Mouse (Mus musculus): ENCODE results near the gene Bcl2l10. TPM values are rescaled to one million over a fixed set of nuclear protein-coding genes. Genes with fewer than 3 reads are reported as not detected.
"Not testable (repeated sequence)": the region's sequence is repeated elsewhere in the genome, so short reads cannot be mapped to it uniquely, and the experiment has no call there.

The Bcl2l10 gene
- polyA plus RNA-seq, 1 experiment from 2014 or later = not detected

DNA sequence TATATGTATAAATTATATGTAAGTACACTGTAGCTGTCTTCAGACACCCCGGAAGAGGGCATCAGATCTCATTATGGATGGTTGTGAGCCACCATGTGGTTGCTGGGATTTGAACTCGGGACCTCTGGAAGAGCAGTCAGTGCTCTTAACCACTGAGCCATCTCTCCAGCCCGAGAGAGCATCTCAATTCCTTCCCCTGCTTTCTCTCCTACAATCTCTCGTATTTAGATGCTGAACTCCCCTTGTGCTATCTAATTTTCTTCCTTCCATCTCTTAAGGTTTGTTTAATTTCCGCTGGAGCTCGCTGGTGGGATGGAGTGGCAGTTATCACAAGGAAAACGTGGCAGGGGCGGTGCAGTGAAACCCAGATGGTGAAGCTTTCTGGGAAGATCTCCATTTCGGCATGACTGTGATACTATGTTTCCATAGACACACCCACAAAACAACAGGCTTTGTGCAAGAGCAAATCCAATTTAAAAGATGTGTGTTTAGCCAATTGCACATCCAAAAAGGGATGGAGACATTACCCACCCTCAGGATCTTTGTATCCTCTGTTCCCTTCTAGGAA lies 9.6 kb downstream of the Bcl2l10 start:
- no peak overlapping the region for H3K27ac ChIP-seq (ENCODE audit: low read depth)
- H3K4me1 ChIP-seq (replicated peaks; ENCODE audit: control insufficient read depth, insufficient read depth, low read length) = no peaks in the 10 kb centered on the region
- DNase-seq (ENCODE audit: low spot score) (no peak), ATAC-seq (replicated peaks; ENCODE audit: low FRiP score, low TSS enrichment, low read depth) (no peak)
- H3K27me3 ChIP-seq (replicated peaks; ENCODE audit: control insufficient read depth, insufficient read depth, low read length) = no peaks in the 10 kb centered on the region
- 78% methylated on average over 9 of the region's 9 CpGs for WGBS
- no peaks in the 10 kb centered on the region for H3K36me3 ChIP-seq (ENCODE audit: control insufficient read depth, insufficient read depth, low read length)
- no peak overlapping the region for H3K4me2 ChIP-seq (ENCODE audit: low read length)
- H3K9ac ChIP-seq (ENCODE audit: low read length) = no peak overlapping the region
- H3K4me3 ChIP-seq (ENCODE audit: low read depth, low read length) = no peak overlapping the region
- H3K9me3 ChIP-seq (ENCODE audit: control insufficient read depth, low read length) = no peaks in the 10 kb centered on the region

DNA sequence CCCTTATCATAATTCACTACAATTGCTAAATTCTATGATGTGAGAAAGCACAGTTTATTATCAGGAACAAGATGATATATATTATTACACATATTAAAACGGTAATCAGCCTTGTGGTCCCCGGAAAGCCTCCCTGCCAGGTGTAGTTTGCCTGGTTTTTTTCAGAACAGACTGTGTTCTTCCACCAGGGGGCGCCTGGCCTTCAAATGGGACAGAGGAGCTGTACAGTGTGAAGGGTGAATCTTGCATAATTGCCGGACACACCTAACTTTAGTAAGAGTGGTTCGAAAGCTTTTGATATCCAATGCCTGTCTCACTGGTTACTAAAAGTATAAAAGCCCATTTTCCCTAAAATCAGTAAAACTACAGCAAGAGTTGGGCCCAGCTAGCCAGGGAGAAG lies 14.1 kb downstream of the Bcl2l10 start:
- H3K4me2 ChIP-seq (ENCODE audit: low read length) = no peak overlapping the region
- DNase-seq (ENCODE audit: low spot score) = peak; percentile 86
- no peak overlapping the region for H3K27ac ChIP-seq (ENCODE audit: low read depth)
- no peaks in the 10 kb centered on the region for H3K27me3 ChIP-seq (replicated peaks; ENCODE audit: control insufficient read depth, insufficient read depth, low read length)
- H3K4me1 ChIP-seq (replicated peaks; ENCODE audit: control insufficient read depth, insufficient read depth, low read length) = no peaks in the 10 kb centered on the region
- H3K4me3 ChIP-seq (ENCODE audit: low read depth, low read length) = no peak overlapping the region
- H3K9ac ChIP-seq (ENCODE audit: low read length) = no peak overlapping the region
- H3K36me3 ChIP-seq (ENCODE audit: control insufficient read depth, insufficient read depth, low read length) = no peaks in the 10 kb centered on the region
- WGBS = 30% methylated on average over 5 of the region's 5 CpGs
- ATAC-seq (replicated peaks; ENCODE audit: low FRiP score, low TSS enrichment, low read depth) = no peak
- no peaks in the 10 kb centered on the region for H3K9me3 ChIP-seq (ENCODE audit: control insufficient read depth, low read length)

DNA sequence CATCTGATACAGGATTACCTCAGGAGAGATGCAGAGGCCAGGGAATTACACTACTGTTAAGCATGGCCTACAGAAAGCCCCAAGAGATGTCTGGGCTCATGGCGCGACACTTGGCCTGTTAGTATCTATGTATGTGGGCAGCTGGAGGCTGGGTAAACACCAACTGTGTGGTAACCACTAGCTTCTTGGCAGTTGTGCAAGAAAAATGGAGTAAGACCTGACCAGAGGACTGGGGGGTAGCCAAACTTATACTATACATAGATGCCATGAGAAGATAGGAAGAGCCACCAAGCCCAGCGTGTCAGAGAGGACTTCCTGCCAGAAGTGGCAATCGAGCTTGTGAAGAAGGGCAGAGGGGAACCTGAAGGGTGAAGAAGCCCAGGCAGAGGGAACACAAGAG lies 14.6 kb downstream of the Bcl2l10 start:
- Histone ChIP-seq H3K9ac (ENCODE audit: low read length) (no peak overlapping the region), H3K4me1 (replicated peaks; ENCODE audit: control insufficient read depth, insufficient read depth, low read length) (no peaks in the 10 kb centered on the region), H3K36me3 (ENCODE audit: control insufficient read depth, insufficient read depth, low read length) (no peaks in the 10 kb centered on the region), H3K9me3 (ENCODE audit: control insufficient read depth, low read length) (no peaks in the 10 kb centered on the region), H3K27ac (ENCODE audit: low read depth) (no peak overlapping the region), H3K4me2 (ENCODE audit: low read length) (no peak overlapping the region), H3K4me3 (ENCODE audit: low read depth, low read length) (no peak overlapping the region), H3K27me3 (replicated peaks; ENCODE audit: control insufficient read depth, insufficient read depth, low read length) (no peaks in the 10 kb centered on the region)
- no peak for DNase-seq (ENCODE audit: low spot score)
- WGBS = 84% methylated on average over 4 of the region's 4 CpGs
- no peak for ATAC-seq (replicated peaks; ENCODE audit: low FRiP score, low TSS enrichment, low read depth)

DNA sequence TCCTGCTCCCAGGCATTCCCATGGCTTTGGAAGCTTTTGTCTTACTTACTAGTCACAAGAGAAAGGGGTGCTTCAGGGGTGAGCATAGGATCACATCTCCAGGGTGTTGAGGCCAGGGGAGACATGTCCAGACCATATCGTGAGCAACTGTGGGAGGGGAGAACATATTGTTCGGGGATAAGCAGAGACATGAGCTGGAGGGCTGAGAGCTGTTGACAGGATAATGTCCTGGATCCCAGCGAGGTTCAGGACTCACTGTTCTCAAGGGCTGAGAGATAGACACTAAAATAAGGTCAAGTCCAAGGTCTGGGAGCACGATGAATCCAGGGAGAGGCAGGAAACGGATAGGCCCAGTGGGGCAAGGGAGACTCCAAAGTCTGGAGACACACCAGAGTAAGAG lies 15.4 kb downstream of the Bcl2l10 start:
- no peak overlapping the region for H3K4me2 ChIP-seq (ENCODE audit: low read length)
- ATAC-seq (replicated peaks; ENCODE audit: low FRiP score, low TSS enrichment, low read depth) = no peak
- WGBS = 79% methylated on average over 5 of the region's 5 CpGs
- H3K27ac ChIP-seq (ENCODE audit: low read depth) = no peak overlapping the region
- DNase-seq (ENCODE audit: low spot score) = no peak
- no peaks in the 10 kb centered on the region for H3K27me3 ChIP-seq (replicated peaks; ENCODE audit: control insufficient read depth, insufficient read depth, low read length)
- no peak overlapping the region for H3K4me3 ChIP-seq (ENCODE audit: low read depth, low read length)
- H3K9ac ChIP-seq (ENCODE audit: low read length) = no peak overlapping the region
- H3K4me1 ChIP-seq (replicated peaks; ENCODE audit: control insufficient read depth, insufficient read depth, low read length) = no peaks in the 10 kb centered on the region
- no peaks in the 10 kb centered on the region for H3K9me3 ChIP-seq (ENCODE audit: control insufficient read depth, low read length)
- no peaks in the 10 kb centered on the region for H3K36me3 ChIP-seq (ENCODE audit: control insufficient read depth, insufficient read depth, low read length)

GRCm38 (mm10) chr9:75363702-75364101 lies 16.1 kb downstream of the Bcl2l10 start:
- not testable (repeated sequence) for ATAC-seq (replicated peaks; ENCODE audit: low FRiP score, low TSS enrichment, low read depth); H3K9ac ChIP-seq (ENCODE audit: low read length); H3K9me3 ChIP-seq (ENCODE audit: control insufficient read depth, low read length); DNase-seq (ENCODE audit: low spot score); H3K4me1 ChIP-seq (replicated peaks; ENCODE audit: control insufficient read depth, insufficient read depth, low read length); H3K4me2 ChIP-seq (ENCODE audit: low read length); H3K27me3 ChIP-seq (replicated peaks; ENCODE audit: control insufficient read depth, insufficient read depth, low read length); H3K36me3 ChIP-seq (ENCODE audit: control insufficient read depth, insufficient read depth, low read length); H3K27ac ChIP-seq (ENCODE audit: low read depth); H3K4me3 ChIP-seq (ENCODE audit: low read depth, low read length)
- WGBS = 71% methylated on average over 7 of the region's 7 CpGs

- no peaks in the 10 kb centered on the region for H3K27me3 ChIP-seq (replicated peaks; ENCODE audit: control insufficient read depth, insufficient read depth, low read length)
- no peak for ATAC-seq (replicated peaks; ENCODE audit: low FRiP score, low TSS enrichment, low read depth)
- no peaks in the 10 kb centered on the region for H3K36me3 ChIP-seq (ENCODE audit: control insufficient read depth, insufficient read depth, low read length)
- H3K9me3 ChIP-seq (ENCODE audit: control insufficient read depth, low read length) = no peaks in the 10 kb centered on the region
- H3K4me3 ChIP-seq (ENCODE audit: low read depth, low read length) = no peak overlapping the region
- DNase-seq (ENCODE audit: low spot score) = no peak
- WGBS = 76% methylated on average over 3 of the region's 4 CpGs
- no peaks in the 10 kb centered on the region for H3K4me1 ChIP-seq (replicated peaks; ENCODE audit: control insufficient read depth, insufficient read depth, low read length)
- H3K27ac ChIP-seq (ENCODE audit: low read depth) = no peak overlapping the region
- no peak overlapping the region for H3K9ac ChIP-seq (ENCODE audit: low read length)
- H3K4me2 ChIP-seq (ENCODE audit: low read length) = no peak overlapping the region
Observed at GRCm38 (mm10) chr9:75365195-75365594, 17.6 kb downstream of the Bcl2l10 start.

DNA sequence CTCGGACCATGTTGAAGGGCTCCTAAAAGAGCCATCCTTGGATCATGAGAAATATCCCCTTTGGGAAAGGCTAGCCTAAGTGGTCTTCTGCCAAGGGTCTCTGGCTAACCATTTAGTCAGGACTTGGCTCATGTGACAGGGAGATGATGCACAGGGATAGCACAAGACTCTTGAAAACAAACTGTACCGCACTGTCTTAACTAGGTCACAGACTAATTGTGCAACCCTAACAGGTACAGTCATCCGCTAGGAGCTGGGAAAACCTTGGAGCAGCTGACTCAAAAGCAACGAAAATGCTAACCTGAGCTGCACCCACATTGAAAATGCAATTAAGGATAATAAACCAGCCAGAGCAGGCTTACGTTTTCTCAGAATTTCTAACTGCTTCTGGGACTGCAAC lies 18.6 kb downstream of the Bcl2l10 start:
- Histone ChIP-seq H3K4me1 (replicated peaks; ENCODE audit: control insufficient read depth, insufficient read depth, low read length) (no peaks in the 10 kb centered on the region), H3K36me3 (ENCODE audit: control insufficient read depth, insufficient read depth, low read length) (no peaks in the 10 kb centered on the region), H3K27me3 (replicated peaks; ENCODE audit: control insufficient read depth, insufficient read depth, low read length) (no peaks in the 10 kb centered on the region), H3K9me3 (ENCODE audit: control insufficient read depth, low read length) (no peaks in the 10 kb centered on the region), H3K4me2 (ENCODE audit: low read length) (no peak overlapping the region), H3K27ac (ENCODE audit: low read depth) (no peak overlapping the region), H3K9ac (ENCODE audit: low read length) (no peak overlapping the region), H3K4me3 (ENCODE audit: low read depth, low read length) (no peak overlapping the region)
- ATAC-seq (replicated peaks; ENCODE audit: low FRiP score, low TSS enrichment, low read depth) (no peak), DNase-seq (ENCODE audit: low spot score) (no peak)
- 61% methylated on average over 5 of the region's 5 CpGs for WGBS

GRCm38 (mm10) chr9:75368779-75369178 lies 21.2 kb downstream of the Bcl2l10 start:
- H3K27ac ChIP-seq (ENCODE audit: low read depth) = no peak overlapping the region
- H3K4me3 ChIP-seq (ENCODE audit: low read depth, low read length) = no peak overlapping the region
- H3K9me3 ChIP-seq (ENCODE audit: control insufficient read depth, low read length) = no peaks in the 10 kb centered on the region
- no peak for ATAC-seq (replicated peaks; ENCODE audit: low FRiP score, low TSS enrichment, low read depth)
- H3K36me3 ChIP-seq (ENCODE audit: control insufficient read depth, insufficient read depth, low read length) = no peaks in the 10 kb centered on the region
- H3K4me2 ChIP-seq (ENCODE audit: low read length) = no peak overlapping the region
- H3K9ac ChIP-seq (ENCODE audit: low read length) = no peak overlapping the region
- 73% methylated on average over 3 of the region's 3 CpGs for WGBS
- no peaks in the 10 kb centered on the region for H3K27me3 ChIP-seq (replicated peaks; ENCODE audit: control insufficient read depth, insufficient read depth, low read length)
- no peak for DNase-seq (ENCODE audit: low spot score)
- no peaks in the 10 kb centered on the region for H3K4me1 ChIP-seq (replicated peaks; ENCODE audit: control insufficient read depth, insufficient read depth, low read length)

- Histone ChIP-seq H3K27ac (ENCODE audit: low read depth) (no peak overlapping the region), H3K36me3 (ENCODE audit: control insufficient read depth, insufficient read depth, low read length) (no peaks in the 10 kb centered on the region), H3K9me3 (ENCODE audit: control insufficient read depth, low read length) (no peaks in the 10 kb centered on the region), H3K4me2 (ENCODE audit: low read length) (no peak overlapping the region), H3K4me3 (ENCODE audit: low read depth, low read length) (no peak overlapping the region), H3K4me1 (replicated peaks; ENCODE audit: control insufficient read depth, insufficient read depth, low read length) (no peaks in the 10 kb centered on the region), H3K9ac (ENCODE audit: low read length) (no peak overlapping the region), H3K27me3 (replicated peaks; ENCODE audit: control insufficient read depth, insufficient read depth, low read length) (no peaks in the 10 kb centered on the region)
- DNase-seq (ENCODE audit: low spot score) = no peak
- 94% methylated on average over 9 of the region's 9 CpGs for WGBS
- ATAC-seq (replicated peaks; ENCODE audit: low FRiP score, low TSS enrichment, low read depth) = no peak
Observed at GRCm38 (mm10) chr9:75375606-75376005, 28.0 kb downstream of the Bcl2l10 start.

Data from intestine, embryonic 14.5 days (tissue).